Mouse (Mus musculus) embryo, embryonic 11.5 days (tissue): ENCODE data around the gene Egln1.

ENCODE experiments used
- DNase-seq: peaks from one replicate; pipeline ENCODE4 v3.0.0-alpha.2; 2012; ENCODE audit warnings: low read depth, low spot score

The Egln1 gene

GRCm38 (mm10) chr8:124944406-124944805, 4.7 kb downstream of the Egln1 start:
- no peak for DNase-seq

- no peak for DNase-seq
These were observed 5.3 kb downstream of the Egln1 start for GRCm38 (mm10) chr8:124943801-124944200.

GRCm38 (mm10) chr8:124937293-124937692, 11.8 kb downstream of the Egln1 start:
- no peak for DNase-seq

DNA sequence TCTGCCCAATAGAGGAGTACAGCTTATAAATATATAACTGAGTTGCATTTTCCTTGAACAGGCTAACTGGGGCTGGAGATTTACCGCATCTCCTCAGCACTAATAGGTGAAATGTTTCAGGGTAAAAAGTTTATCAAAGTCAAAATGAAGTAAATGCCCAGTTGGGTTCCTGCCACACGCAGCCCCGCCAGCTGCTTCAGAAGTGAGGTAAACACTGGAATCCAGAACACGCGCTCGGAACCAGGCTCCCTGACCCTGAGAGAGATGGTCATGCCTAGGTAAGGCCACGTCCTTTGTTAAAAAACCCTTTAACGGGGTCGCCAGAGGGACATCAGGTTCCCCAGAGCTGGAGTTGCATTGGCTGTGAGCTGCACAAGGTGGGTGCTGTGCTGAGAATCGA, 12.4 kb downstream of the Egln1 start:
- DNase-seq: no peak

DNA sequence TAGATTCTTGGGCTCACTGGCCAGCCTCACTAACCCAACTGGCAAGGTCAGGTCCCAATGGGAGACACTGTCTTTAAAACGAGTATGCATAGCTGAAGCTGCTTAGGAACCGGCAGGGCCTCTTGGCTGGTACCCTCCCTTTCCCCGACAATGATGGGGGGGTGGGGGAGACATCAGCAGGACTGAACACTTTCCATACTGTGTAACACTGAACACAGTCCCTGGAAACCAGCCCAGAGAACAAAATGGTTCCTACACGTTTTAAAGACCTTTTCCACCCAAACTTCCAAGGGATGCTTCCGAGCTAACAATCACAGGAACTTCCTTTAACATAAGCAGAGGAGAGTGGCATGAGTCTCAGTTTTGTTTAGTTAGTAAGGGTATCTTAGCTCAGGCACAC, 14.0 kb downstream of the Egln1 start:
- no peak for DNase-seq

DNA sequence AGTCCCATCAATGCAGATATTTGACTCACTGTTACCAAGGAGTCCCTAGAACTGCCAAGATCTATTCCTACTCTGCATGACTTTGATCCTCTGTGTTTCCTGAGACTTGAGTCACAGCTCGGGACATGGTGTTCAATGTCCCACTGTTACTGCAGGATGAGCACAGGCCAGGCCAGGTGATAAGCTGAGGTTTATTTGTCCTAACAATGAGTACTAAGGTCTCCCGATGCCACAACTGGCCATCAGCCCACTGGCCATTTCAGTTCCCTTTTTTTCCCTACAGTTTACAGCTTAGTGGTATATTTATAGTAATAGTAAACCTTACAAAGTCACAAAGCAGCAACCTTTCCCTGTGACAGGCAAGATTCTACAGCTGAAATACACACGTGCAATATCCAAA, 16.7 kb downstream of the Egln1 start:
- DNase-seq: no peak

GRCm38 (mm10) chr8:124930649-124931048, 18.5 kb downstream of the Egln1 start:
- no peak for DNase-seq

DNA sequence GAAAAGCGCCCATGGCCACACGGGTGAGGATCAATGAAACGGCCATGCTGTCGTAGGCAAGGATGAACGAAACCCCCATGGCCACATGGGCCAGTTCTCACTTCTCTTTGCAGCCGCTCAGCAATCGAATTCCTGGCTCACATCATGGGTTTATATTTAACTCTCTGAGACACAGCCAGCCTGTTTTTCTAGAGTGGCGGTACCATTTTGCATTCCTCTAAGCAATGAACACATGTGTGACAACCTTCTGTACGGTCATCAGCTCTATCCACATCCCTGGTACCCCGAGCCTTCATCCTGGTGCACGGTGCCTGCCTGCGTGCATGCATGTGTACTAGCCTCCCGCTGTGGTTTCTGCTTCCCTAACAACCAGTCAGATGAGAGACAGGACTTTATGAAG, 19.0 kb downstream of the Egln1 start:
- no peak for DNase-seq

GRCm38 (mm10) chr8:124929006-124929405, 20.1 kb downstream of the Egln1 start:
- no peak for DNase-seq

DNA sequence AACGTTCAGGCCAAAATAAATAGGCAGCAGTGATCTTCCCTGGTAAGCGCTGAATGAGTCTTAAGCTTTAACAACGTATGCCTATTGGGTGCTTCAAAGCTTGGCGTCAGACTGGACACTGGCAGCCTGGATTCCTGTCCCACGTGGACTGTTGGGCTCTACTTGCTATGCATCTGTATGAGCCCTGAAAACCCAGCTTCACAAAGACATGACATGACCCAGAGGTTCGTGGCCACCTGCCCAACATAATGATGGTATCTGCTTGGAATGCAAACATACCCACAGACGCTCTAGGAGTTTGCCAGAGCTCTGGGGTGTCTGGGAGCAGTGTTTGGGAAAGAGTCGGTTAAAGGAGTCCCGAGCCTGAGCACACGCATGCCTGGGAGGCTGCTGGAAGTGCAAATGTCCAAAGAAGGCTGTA, 22.8 kb downstream of the Egln1 start:
- DNase-seq: no peak

DNA sequence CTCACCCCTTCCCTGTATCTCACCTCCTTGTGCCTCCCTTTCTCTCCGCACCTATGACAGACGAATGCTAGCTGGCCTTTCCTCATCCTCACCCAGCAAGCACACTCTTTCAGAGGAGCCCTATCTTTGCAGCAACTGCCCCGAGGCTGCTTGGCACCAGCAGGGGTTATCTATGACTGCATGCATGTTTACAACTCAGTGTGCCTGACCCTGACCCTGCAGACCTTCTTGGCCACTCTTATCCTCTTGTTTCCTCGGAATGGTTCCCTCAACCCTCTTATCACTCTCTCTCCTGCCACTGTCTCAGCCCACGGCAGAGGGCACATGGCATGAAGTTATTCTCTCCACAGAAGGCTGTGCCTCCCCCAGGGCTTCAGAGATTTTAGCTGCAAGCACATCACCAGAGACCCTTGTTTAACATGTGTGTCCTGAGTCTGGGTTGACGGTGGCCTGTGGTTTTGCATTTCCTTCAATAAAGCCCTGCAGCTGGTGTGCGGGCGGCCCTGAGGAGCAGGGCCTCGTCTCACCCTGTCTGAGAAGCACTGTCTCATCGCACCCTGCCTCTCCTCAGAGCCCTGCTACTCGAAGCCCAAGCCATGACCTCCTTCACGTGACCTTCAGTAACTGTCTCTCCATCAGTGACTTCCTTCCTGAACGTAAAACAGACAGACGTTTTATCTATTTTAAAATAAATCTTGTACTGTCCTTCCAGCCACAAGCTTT, 23.4 kb downstream of the Egln1 start:
- no peak for DNase-seq

GRCm38 (mm10) chr8:124923971-124924652, 25.0 kb downstream of the Egln1 start:
- DNase-seq: no peak

GRCm38 (mm10) chr8:124922490-124923089, 26.5 kb downstream of the Egln1 start:
- no peak for DNase-seq

GRCm38 (mm10) chr8:124921369-124922279, 27.5 kb downstream of the Egln1 start:
- no peak for DNase-seq

- no peak for DNase-seq
These were observed 31.2 kb downstream of the Egln1 start for GRCm38 (mm10) chr8:124917741-124918484.

DNA sequence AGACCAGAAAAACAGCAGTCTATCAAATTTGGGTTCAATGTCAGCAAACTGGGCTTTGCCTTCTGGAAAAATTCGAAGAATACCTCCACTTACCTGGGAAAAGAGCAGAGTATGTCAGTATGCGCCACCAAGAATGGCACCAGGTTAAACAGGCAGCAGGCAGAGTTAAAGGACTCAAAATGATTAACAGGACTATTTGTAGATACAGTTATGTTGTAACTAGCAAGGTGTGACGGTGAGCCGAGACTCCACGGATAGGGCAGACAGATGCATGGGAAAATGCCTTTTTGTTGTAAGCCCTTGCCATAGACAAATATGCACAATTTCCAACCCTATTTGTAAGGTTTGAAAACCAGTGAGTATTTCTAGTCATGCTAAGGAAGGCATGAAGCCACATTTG, 35.1 kb downstream of the Egln1 start:
- no peak for DNase-seq

DNA sequence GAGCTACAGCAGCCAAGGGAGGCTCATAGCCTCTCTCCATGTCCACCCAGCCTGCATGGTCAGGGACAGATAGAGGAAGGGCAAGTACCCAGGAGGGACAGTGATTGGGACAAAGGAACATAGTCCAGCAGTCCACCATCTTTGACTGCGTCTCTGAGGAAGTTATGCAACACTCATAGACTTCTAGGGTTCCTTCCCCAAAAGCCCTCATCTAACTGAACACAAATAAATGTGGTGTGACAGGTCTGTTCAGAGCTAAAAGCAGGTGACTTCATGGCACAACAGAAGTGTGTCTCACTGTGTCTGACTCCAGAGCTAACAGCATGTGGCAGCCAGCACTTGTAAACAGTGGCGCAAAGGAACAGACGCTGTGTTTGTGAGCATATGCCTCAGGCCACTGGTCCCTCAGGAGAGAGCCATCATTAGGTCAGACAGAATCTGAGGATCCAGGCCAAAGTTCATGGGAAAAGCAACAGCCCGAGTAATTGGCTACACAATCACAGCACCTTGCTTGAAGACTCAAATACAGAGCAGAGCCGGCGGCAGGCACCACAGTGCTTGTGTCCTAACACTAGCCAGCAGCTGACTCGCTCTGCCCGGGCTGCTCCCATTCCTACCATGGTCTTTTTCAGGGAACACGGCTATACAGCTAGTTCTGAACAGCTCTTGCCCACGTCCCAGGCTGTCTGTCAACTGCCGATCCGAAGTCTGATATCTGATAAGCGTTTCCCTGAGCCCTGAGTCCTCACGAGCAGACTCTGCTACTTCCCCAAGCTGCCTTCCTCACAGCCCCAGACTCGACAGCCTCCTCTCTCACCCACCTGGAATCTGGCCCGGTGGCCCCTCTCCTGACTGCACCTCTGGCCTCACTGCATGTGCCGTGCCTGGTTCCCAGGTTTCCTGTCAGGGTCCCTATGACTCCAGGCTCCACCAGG, 36.9 kb downstream of the Egln1 start:
- no peak for DNase-seq

GRCm38 (mm10) chr8:124910349-124910748, 38.8 kb downstream of the Egln1 start:
- no peak for DNase-seq

GRCm38 (mm10) chr8:124909936-124910335, 39.2 kb downstream of the Egln1 start:
- DNase-seq: no peak

DNA sequence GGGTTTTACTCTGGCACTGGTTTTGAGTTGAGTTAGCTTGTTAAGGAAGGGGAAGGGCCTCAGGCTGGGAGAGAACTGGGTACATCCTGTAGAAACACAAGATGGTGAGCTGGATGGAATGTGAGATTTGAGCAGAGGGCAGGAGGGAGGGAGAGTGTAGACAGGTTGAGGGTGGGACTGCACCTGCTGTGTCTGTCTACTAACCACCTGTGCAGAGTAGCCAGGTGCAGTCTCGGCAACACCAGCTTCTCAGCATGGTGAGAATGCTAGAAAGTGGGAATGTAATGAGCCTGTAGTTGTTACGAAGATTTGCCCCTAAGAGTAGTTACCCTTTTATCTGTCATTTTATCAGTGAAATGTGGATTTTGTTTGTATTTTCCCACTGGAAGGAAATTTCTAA, 43.6 kb downstream of the Egln1 start:
- DNase-seq: no peak
